Mouse (Mus musculus): Measurements from ENCODE around the gene Enkur. TPM values are rescaled to one million over a fixed set of nuclear protein-coding genes. Genes with fewer than 3 reads are reported as not detected.

The Enkur gene
- polyA plus RNA-seq, 1 experiment, result not detected

- Histone ChIP-seq H3K4me3 (replicated peaks) (no peak overlapping the region), H3K27me3 (ENCODE audit: control insufficient read depth) (no peaks in the 10 kb centered on the region), H3K4me1 (ENCODE audit: control insufficient read depth) (no peaks in the 10 kb centered on the region), H3K36me3 (ENCODE audit: control insufficient read depth) (no peaks in the 10 kb centered on the region), H3K9me3 (ENCODE audit: control insufficient read depth, low read length) (no peaks in the 10 kb centered on the region)
- TF ChIP-seq GATA1 (IDR thresholded peaks at IDR 0.05; ENCODE audit: low read length) (no peak), TAL1 (IDR thresholded peaks at IDR 0.05; ENCODE audit: low read length) (no peak)
These were observed 40.9 kb downstream of the Enkur start for GRCm38 (mm10) chr2:21164296-21164695.

- no peak overlapping the region for H3K4me3 ChIP-seq (replicated peaks)
- H3K27me3 ChIP-seq (ENCODE audit: control insufficient read depth), result no peaks in the 10 kb centered on the region
- TF ChIP-seq GATA1 (IDR thresholded peaks at IDR 0.05; ENCODE audit: low read length), result no peak
- TF ChIP-seq TAL1 (IDR thresholded peaks at IDR 0.05; ENCODE audit: low read length), result no peak
- no peaks in the 10 kb centered on the region for H3K9me3 ChIP-seq (ENCODE audit: control insufficient read depth, low read length)
- no peaks in the 10 kb centered on the region for H3K36me3 ChIP-seq (ENCODE audit: control insufficient read depth)
- H3K4me1 ChIP-seq (ENCODE audit: control insufficient read depth), result no peaks in the 10 kb centered on the region
These were observed 51.7 kb downstream of the Enkur start for GRCm38 (mm10) chr2:21153469-21153868.

- no peak overlapping the region for H3K4me3 ChIP-seq (replicated peaks)
These were observed 58.0 kb downstream of the Enkur start for GRCm38 (mm10) chr2:21147169-21147568.

GRCm38 (mm10) chr2:21146486-21146885 lies 58.7 kb downstream of the Enkur start:
- no peaks in the 10 kb centered on the region for H3K4me1 ChIP-seq (ENCODE audit: control insufficient read depth)
- no peaks in the 10 kb centered on the region for H3K9me3 ChIP-seq (ENCODE audit: control insufficient read depth, low read length)
- H3K27me3 ChIP-seq (ENCODE audit: control insufficient read depth), result peaks cover 16% of the 10 kb centered on the region
- H3K36me3 ChIP-seq (ENCODE audit: control insufficient read depth), result no peaks in the 10 kb centered on the region
- no peak overlapping the region for H3K4me3 ChIP-seq (replicated peaks)
- no peak for TF ChIP-seq GATA1 (IDR thresholded peaks at IDR 0.05; ENCODE audit: low read length)
- TF ChIP-seq TAL1 (IDR thresholded peaks at IDR 0.05; ENCODE audit: low read length), result no peak

More at GRCm38 (mm10) chr2:21147169-21147568, 58.0 kb downstream of the Enkur start:
- Histone ChIP-seq H3K36me3 (ENCODE audit: control insufficient read depth) (no peaks in the 10 kb centered on the region), H3K27me3 (ENCODE audit: control insufficient read depth) (peaks cover 9% of the 10 kb centered on the region), H3K9me3 (ENCODE audit: control insufficient read depth, low read length) (no peaks in the 10 kb centered on the region), H3K4me1 (ENCODE audit: control insufficient read depth) (no peaks in the 10 kb centered on the region)
- no peak for TF ChIP-seq TAL1 (IDR thresholded peaks at IDR 0.05; ENCODE audit: low read length)

- Histone ChIP-seq H3K27me3 (ENCODE audit: control insufficient read depth) (peaks cover 23% of the 10 kb centered on the region), H3K9me3 (ENCODE audit: control insufficient read depth, low read length) (no peaks in the 10 kb centered on the region), H3K4me1 (ENCODE audit: control insufficient read depth) (no peaks in the 10 kb centered on the region), H3K36me3 (ENCODE audit: control insufficient read depth) (no peaks in the 10 kb centered on the region), H3K4me3 (replicated peaks) (no peak overlapping the region)
- no peak for TF ChIP-seq TAL1 (IDR thresholded peaks at IDR 0.05; ENCODE audit: low read length)
- no peak for TF ChIP-seq GATA1 (IDR thresholded peaks at IDR 0.05; ENCODE audit: low read length)
These were observed 62.5 kb downstream of the Enkur start for GRCm38 (mm10) chr2:21142616-21143015.

- Histone ChIP-seq H3K36me3 (ENCODE audit: control insufficient read depth) (no peaks in the 10 kb centered on the region), H3K9me3 (ENCODE audit: control insufficient read depth, low read length) (no peaks in the 10 kb centered on the region), H3K4me3 (replicated peaks) (peak overlapping the region; percentile 30), H3K27me3 (ENCODE audit: control insufficient read depth) (peaks cover 23% of the 10 kb centered on the region), H3K4me1 (ENCODE audit: control insufficient read depth) (no peaks in the 10 kb centered on the region)
- TF ChIP-seq TAL1 (IDR thresholded peaks at IDR 0.05; ENCODE audit: low read length), result no peak
- TF ChIP-seq GATA1 (IDR thresholded peaks at IDR 0.05; ENCODE audit: low read length), result no peak
These were observed 63.0 kb downstream of the Enkur start for GRCm38 (mm10) chr2:21142204-21142580.

- H3K9me3 ChIP-seq (ENCODE audit: control insufficient read depth, low read length), result no peaks in the 10 kb centered on the region
- H3K4me1 ChIP-seq (ENCODE audit: control insufficient read depth), result no peaks in the 10 kb centered on the region
- peak overlapping the region; percentile 30 for H3K4me3 ChIP-seq (replicated peaks)
- TF ChIP-seq TAL1 (IDR thresholded peaks at IDR 0.05; ENCODE audit: low read length) (no peak), GATA1 (IDR thresholded peaks at IDR 0.05; ENCODE audit: low read length) (no peak)
- no peaks in the 10 kb centered on the region for H3K36me3 ChIP-seq (ENCODE audit: control insufficient read depth)
- H3K27me3 ChIP-seq (ENCODE audit: control insufficient read depth), result peaks cover 23% of the 10 kb centered on the region
These were observed 63.5 kb downstream of the Enkur start for GRCm38 (mm10) chr2:21141520-21142203.

- no peak for TF ChIP-seq GATA1 (IDR thresholded peaks at IDR 0.05; ENCODE audit: low read length)
- no peak for TF ChIP-seq TAL1 (IDR thresholded peaks at IDR 0.05; ENCODE audit: low read length)
- Histone ChIP-seq H3K4me1 (ENCODE audit: control insufficient read depth) (no peaks in the 10 kb centered on the region), H3K27me3 (ENCODE audit: control insufficient read depth) (peaks cover 23% of the 10 kb centered on the region), H3K9me3 (ENCODE audit: control insufficient read depth, low read length) (no peaks in the 10 kb centered on the region), H3K4me3 (replicated peaks) (no peak overlapping the region), H3K36me3 (ENCODE audit: control insufficient read depth) (no peaks in the 10 kb centered on the region)
These were observed 64.0 kb downstream of the Enkur start for GRCm38 (mm10) chr2:21141189-21141519.

Other genes starting within 250 kb of the Enkur start
- 4.9 and 5.1 TPM in 2 replicates for gene Arhgap21, start 236.5 kb downstream of the Enkur start, polyA plus RNA-seq (2012)
- gene Thnsl1, start 359 bp upstream of the Enkur start, polyA plus RNA-seq (2012), result 0.19 TPM in 1 of 2 replicates, not detected in the other
- not detected in 2 replicates for gene Gpr158, start 162.2 kb upstream of the Enkur start, polyA plus RNA-seq (2012)

Data from erythroblast, embryonic 14.5 days (primary cell).